Mouse (Mus musculus): ENCODE measurements around the gene Ago4.

Ago4 gene

GRCm38 (mm10) chr4:126512308-126513066 lies 20.8 kb downstream of the Ago4 start:
- no peak for DNase-seq (ENCODE audit: low spot score in 2 of 2)

GRCm38 (mm10) chr4:126511013-126511412 lies 22.3 kb downstream of the Ago4 start:
- DNase-seq (ENCODE audit: low spot score in 2 of 2), result no peak

GRCm38 (mm10) chr4:126509072-126509471 lies 24.2 kb downstream of the Ago4 start:
- DNase-seq (ENCODE audit: low spot score in 2 of 2), result no peak

- DNase-seq (ENCODE audit: low spot score in 2 of 2), result no peak
Measured at GRCm38 (mm10) chr4:126508110-126508899, 25.0 kb downstream of the Ago4 start.

- DNase-seq (ENCODE audit: low spot score in 2 of 2), result no peak
Measured at GRCm38 (mm10) chr4:126502977-126503309, 30.3 kb downstream of the Ago4 start.

GRCm38 (mm10) chr4:126502141-126502976 lies 30.9 kb downstream of the Ago4 start:
- DNase-seq (ENCODE audit: low spot score in 2 of 2), result no peak

- no peak for DNase-seq (ENCODE audit: low spot score in 2 of 2)
Measured at GRCm38 (mm10) chr4:126498601-126499000, 34.7 kb downstream of the Ago4 start.

- DNase-seq (ENCODE audit: low spot score in 2 of 2), result no peak
Measured at GRCm38 (mm10) chr4:126496963-126497362, 36.3 kb downstream of the Ago4 start.

GRCm38 (mm10) chr4:126495942-126496790 lies 37.1 kb downstream of the Ago4 start:
- DNase-seq (ENCODE audit: low spot score in 2 of 2), result no peak

GRCm38 (mm10) chr4:126495453-126495852 lies 37.8 kb downstream of the Ago4 start:
- no peak for DNase-seq (ENCODE audit: low spot score in 2 of 2)

- DNase-seq (ENCODE audit: low spot score in 2 of 2), result no peak
Measured at GRCm38 (mm10) chr4:126493416-126493815, 39.9 kb downstream of the Ago4 start.

- DNase-seq (ENCODE audit: low spot score in 2 of 2), result no peak
Measured at GRCm38 (mm10) chr4:126491977-126492376, 41.3 kb downstream of the Ago4 start.

- DNase-seq (ENCODE audit: low spot score in 2 of 2), result no peak
Measured at GRCm38 (mm10) chr4:126490726-126491125, 42.5 kb downstream of the Ago4 start.

- no peak for DNase-seq (ENCODE audit: low spot score in 2 of 2)
Measured at GRCm38 (mm10) chr4:126489811-126490210, 43.5 kb downstream of the Ago4 start.

GRCm38 (mm10) chr4:126486217-126486616 lies 47.1 kb downstream of the Ago4 start:
- no peak for DNase-seq (ENCODE audit: low spot score in 2 of 2)

GRCm38 (mm10) chr4:126485065-126485464 lies 48.2 kb downstream of the Ago4 start:
- no peak for DNase-seq (ENCODE audit: low spot score in 2 of 2)

- DNase-seq (ENCODE audit: low spot score in 2 of 2), result no peak
Measured at GRCm38 (mm10) chr4:126483874-126484273, 49.4 kb downstream of the Ago4 start.

GRCm38 (mm10) chr4:126482951-126483350 lies 50.3 kb downstream of the Ago4 start:
- no peak for DNase-seq (ENCODE audit: low spot score in 2 of 2)

GRCm38 (mm10) chr4:126481461-126481860 lies 51.8 kb downstream of the Ago4 start:
- no peak for DNase-seq (ENCODE audit: low spot score in 2 of 2)

- no peak for DNase-seq (ENCODE audit: low spot score in 2 of 2)
Measured at GRCm38 (mm10) chr4:126480288-126480687, 53.0 kb downstream of the Ago4 start.

GRCm38 (mm10) chr4:126473031-126473430 lies 60.2 kb downstream of the Ago4 start:
- no peak for DNase-seq (ENCODE audit: low spot score in 2 of 2)

Data from urinary bladder, postnatal 4 days (tissue).